Mouse (Mus musculus): ENCODE data around the gene Lgals4. TPM values are rescaled to one million over a fixed set of nuclear protein-coding genes. Genes with fewer than 3 reads are reported as not detected.

The Lgals4 gene
- polyA plus RNA-seq, 1 experiment = 13.4 TPM

Other genes starting within 250 kb of the Lgals4 start
- 62.4 and 66.9 TPM in 2 replicates for gene Samd4b, start 235.7 kb upstream of the Lgals4 start, polyA plus RNA-seq (2012; rRNA removed)
- 8.7 and 8.8 TPM in 2 replicates for gene Pak4, start 235.7 kb upstream of the Lgals4 start, polyA plus RNA-seq (2012; rRNA removed)
- gene Acp7, start 202.5 kb upstream of the Lgals4 start, polyA plus RNA-seq (2012; rRNA removed) = 1.2 and 3.9 TPM in 2 replicates
- 28.9 and 35.7 TPM in 2 replicates for gene Fbxo27, start 141.0 kb upstream of the Lgals4 start, polyA plus RNA-seq (2012; rRNA removed)
- 3.4 and 4.3 TPM in 2 replicates for gene Fbxo17, start 117.0 kb upstream of the Lgals4 start, polyA plus RNA-seq (2012; rRNA removed)
- gene Mrps12, start 92.0 kb upstream of the Lgals4 start, polyA plus RNA-seq (2012; rRNA removed) = 92.4 and 109 TPM in 2 replicates
- 15.4 and 18.0 TPM in 2 replicates for gene Sars2, start 91.9 kb upstream of the Lgals4 start, polyA plus RNA-seq (2012; rRNA removed)
- gene Ccer2, start 77.7 kb upstream of the Lgals4 start, polyA plus RNA-seq (2012; rRNA removed) = 2.2 TPM in 2 replicates
- 206 and 223 TPM in 2 replicates for gene Sirt2, start 67.1 kb upstream of the Lgals4 start, polyA plus RNA-seq (2012; rRNA removed)
- gene Nfkbib, start 66.3 kb upstream of the Lgals4 start, polyA plus RNA-seq (2012; rRNA removed) = 30.1 and 34.9 TPM in 2 replicates
- 1.7 and 2.4 TPM in 2 replicates for gene Rinl, start 44.9 kb upstream of the Lgals4 start, polyA plus RNA-seq (2012; rRNA removed)
- 391 and 418 TPM in 2 replicates for gene Hnrnpl, start 25.3 kb upstream of the Lgals4 start, polyA plus RNA-seq (2012; rRNA removed)
- 93.7 and 106 TPM in 2 replicates for gene Ech1, start 8.6 kb upstream of the Lgals4 start, polyA plus RNA-seq (2012; rRNA removed)
- gene Lgals7, start 30.0 kb downstream of the Lgals4 start, polyA plus RNA-seq (2012; rRNA removed) = 0.70 and 0.80 TPM in 2 replicates
- gene Capn12, start 47.6 kb downstream of the Lgals4 start, polyA plus RNA-seq (2012; rRNA removed) = 0.71 and 1.00 TPM in 2 replicates
- gene Actn4, start 128.5 kb downstream of the Lgals4 start, polyA plus RNA-seq (2012; rRNA removed) = 214 and 220 TPM in 2 replicates
- gene Eif3k, start 148.0 kb downstream of the Lgals4 start, polyA plus RNA-seq (2012; rRNA removed) = 311 and 352 TPM in 2 replicates
- gene Map4k1, start 148.2 kb downstream of the Lgals4 start, polyA plus RNA-seq (2012; rRNA removed) = 3.1 and 3.8 TPM in 2 replicates

Measured in frontal cortex, adult 2 months (tissue).